Mouse (Mus musculus) midbrain, embryonic 11.5 days (tissue): ENCODE measurements around the gene Psd. TPM values are rescaled to one million over a fixed set of nuclear protein-coding genes. Genes with fewer than 3 reads are reported as not detected.

Experiments used
- ATAC-seq: fragments of 200-750 bp; cut with Nextera tagmentation; 2 replicates; pipeline ENCODE4 v1.8.0; 2017; ENCODE audit warnings: moderate TSS enrichment, moderate library complexity; ENCODE audit not compliant: low FRiP score
- DNase-seq: peaks from one replicate; pipeline ENCODE4 v3.0.0; 2015; ENCODE audit warnings: low spot score; ENCODE audit errors: missing footprints
- H3K27ac ChIP-seq: fragments of 300-500 bp; sonication (generic); 2 replicates; pipeline ENCODE4 v1.5.1; 2014; ENCODE audit warnings: low read depth, low read length
- H3K27me3 ChIP-seq: fragments of 300-500 bp; sonication (generic); 2 replicates; pipeline ENCODE4 v1.6.1; 2014; ENCODE audit warnings: mild to moderate bottlenecking, low read length, moderate library complexity, mixed read lengths; ENCODE audit not compliant: control insufficient read depth, insufficient read depth
- H3K36me3 ChIP-seq: fragments of 300-500 bp; sonication (generic); 2 replicates; pipeline ENCODE4 v1.6.1; 2014; ENCODE audit warnings: mild to moderate bottlenecking, low read length, moderate library complexity, mixed read lengths; ENCODE audit not compliant: control insufficient read depth, insufficient read depth
- H3K4me1 ChIP-seq: fragments of 300-500 bp; sonication (generic); 2 replicates; pipeline ENCODE4 v1.6.1; 2014; ENCODE audit warnings: low read length; ENCODE audit not compliant: control insufficient read depth, insufficient read depth
- H3K4me2 ChIP-seq: fragments of 300-500 bp; sonication (generic); 2 replicates; pipeline ENCODE4 v1.6.1; 2014; ENCODE audit warnings: mild to moderate bottlenecking, moderate library complexity
- H3K4me3 ChIP-seq: fragments of 300-500 bp; sonication (generic); 2 replicates; pipeline ENCODE4 v1.5.1; 2014; ENCODE audit warnings: low read depth, low read length
- H3K9ac ChIP-seq: fragments of 300-500 bp; sonication (generic); 2 replicates; pipeline ENCODE4 v1.6.1; 2014; ENCODE audit warnings: low read length
- H3K9me3 ChIP-seq: fragments of 300-500 bp; sonication (generic); 2 replicates; pipeline ENCODE4 v1.6.1; 2016; ENCODE audit warnings: low read length; ENCODE audit not compliant: control insufficient read depth
- WGBS: fragments of 180-500 bp; shearing (Covaris S2); extraction: QIAGEN DNeasy Blood & Tissue Kit; methylation state at CpG from one replicate; pipeline ENCODE4 v1.1.7; 2014; 5-methylcytosine and 5-hydroxymethylcytosine counted together
- polyA plus RNA-seq: library from polyadenylated mRNA; unstranded; fragments of >200 nt; fragmentation: Nextera tagmentation; extraction: Ambion mirVana; gene quantifications from 2 replicates; pipeline ENCODE4 v1.2.1, GENCODE M21; 2014

The Psd gene
- polyA plus RNA-seq, 1 experiment from 2014 or later: 10.7 TPM

- WGBS: 81% methylated on average over 3 of the region's 3 CpGs
- ATAC-seq (no peak), DNase-seq (no peak)
- Histone ChIP-seq H3K4me3 (no peak overlapping the region), H3K9me3 (no peaks in the 10 kb centered on the region), H3K4me1 (no peaks in the 10 kb centered on the region), H3K27ac (no peak overlapping the region), H3K9ac (no peak overlapping the region), H3K4me2 (no peak overlapping the region), H3K36me3 (peaks cover 14% of the 10 kb centered on the region), H3K27me3 (no peaks in the 10 kb centered on the region)
Measured at GRCm38 (mm10) chr19:46287566-46287965, 39.4 kb downstream of the Psd start.

GRCm38 (mm10) chr19:46286926-46287325 is 40.0 kb downstream of the Psd start:
- ATAC-seq: no peak
- Histone ChIP-seq H3K27ac (no peak overlapping the region), H3K4me3 (no peak overlapping the region), H3K9me3 (no peaks in the 10 kb centered on the region), H3K36me3 (peaks cover 19% of the 10 kb centered on the region), H3K4me1 (no peaks in the 10 kb centered on the region), H3K27me3 (no peaks in the 10 kb centered on the region), H3K4me2 (no peak overlapping the region), H3K9ac (no peak overlapping the region)
- DNase-seq: no peak
- 87% methylated on average over 3 of the region's 3 CpGs for WGBS

- H3K36me3 ChIP-seq: peaks cover 19% of the 10 kb centered on the region
- no peak overlapping the region for H3K27ac ChIP-seq
- H3K4me1 ChIP-seq: no peaks in the 10 kb centered on the region
- WGBS: 96% methylated on average over 6 of the region's 6 CpGs
- no peak overlapping the region for H3K9ac ChIP-seq
- ATAC-seq: no peak
- DNase-seq: no peak
- H3K4me2 ChIP-seq: no peak overlapping the region
- H3K9me3 ChIP-seq: no peaks in the 10 kb centered on the region
- H3K27me3 ChIP-seq: no peaks in the 10 kb centered on the region
- H3K4me3 ChIP-seq: no peak overlapping the region
Measured at GRCm38 (mm10) chr19:46286047-46286446, 40.9 kb downstream of the Psd start.

- no peaks in the 10 kb centered on the region for H3K9me3 ChIP-seq
- DNase-seq: no peak
- no peaks in the 10 kb centered on the region for H3K4me1 ChIP-seq
- H3K27ac ChIP-seq: no peak overlapping the region
- no peak overlapping the region for H3K9ac ChIP-seq
- 88% methylated on average over 7 of the region's 7 CpGs for whole genome bisulfite sequencing
- H3K4me3 ChIP-seq: no peak overlapping the region
- H3K27me3 ChIP-seq: no peaks in the 10 kb centered on the region
- H3K4me2 ChIP-seq: no peak overlapping the region
- ATAC-seq: no peak
- peaks cover 19% of the 10 kb centered on the region for H3K36me3 ChIP-seq
Measured at GRCm38 (mm10) chr19:46285631-46286030, 41.3 kb downstream of the Psd start.

GRCm38 (mm10) chr19:46284686-46285085 is 42.3 kb downstream of the Psd start:
- peaks cover 19% of the 10 kb centered on the region for H3K36me3 ChIP-seq
- no peaks in the 10 kb centered on the region for H3K4me1 ChIP-seq
- no peak overlapping the region for H3K4me2 ChIP-seq
- 94% methylated on average over 4 of the region's 4 CpGs for WGBS
- ATAC-seq (no peak), DNase-seq (no peak)
- H3K9ac ChIP-seq: no peak overlapping the region
- no peak overlapping the region for H3K27ac ChIP-seq
- H3K4me3 ChIP-seq: no peak overlapping the region
- H3K9me3 ChIP-seq: no peaks in the 10 kb centered on the region
- no peaks in the 10 kb centered on the region for H3K27me3 ChIP-seq

GRCm38 (mm10) chr19:46282081-46282849 is 44.7 kb downstream of the Psd start:
- Histone ChIP-seq H3K4me1 (no peaks in the 10 kb centered on the region), H3K27ac (no peak overlapping the region), H3K4me2 (no peak overlapping the region), H3K9me3 (no peaks in the 10 kb centered on the region), H3K4me3 (no peak overlapping the region), H3K36me3 (peaks cover 24% of the 10 kb centered on the region), H3K27me3 (no peaks in the 10 kb centered on the region), H3K9ac (no peak overlapping the region)
- 93% methylated on average over 11 of the region's 11 CpGs for WGBS
- DNase-seq: no peak
- ATAC-seq: no peak

- Histone ChIP-seq H3K4me1 (no peaks in the 10 kb centered on the region), H3K4me2 (no peak overlapping the region), H3K27ac (no peak overlapping the region), H3K36me3 (peaks cover 25% of the 10 kb centered on the region), H3K4me3 (no peak overlapping the region), H3K9me3 (no peaks in the 10 kb centered on the region; the same call in 1 of the 2 replicates), H3K9ac (no peak overlapping the region), H3K27me3 (no peaks in the 10 kb centered on the region)
- DNase-seq (no peak), ATAC-seq (no peak)
Measured at GRCm38 (mm10) chr19:46275307-46275706, 51.6 kb downstream of the Psd start.

GRCm38 (mm10) chr19:46264762-46265161 is 62.2 kb downstream of the Psd start:
- Histone ChIP-seq H3K27me3 (no peaks in the 10 kb centered on the region), H3K36me3 (peaks cover 22% of the 10 kb centered on the region; the same call in 1 of the 2 replicates), H3K9me3 (no peaks in the 10 kb centered on the region), H3K4me3 (no peak overlapping the region), H3K9ac (no peak overlapping the region), H3K4me1 (no peaks in the 10 kb centered on the region), H3K27ac (no peak overlapping the region), H3K4me2 (no peak overlapping the region)
- 90% methylated on average over 7 of the region's 7 CpGs for WGBS
- no peak for DNase-seq
- ATAC-seq: no peak
